Mouse (Mus musculus) thymus, postnatal 10 days (tissue): ENCODE measurements around the gene Gm19935.

ENCODE experiments used
- DNase-seq, 2 experiments: peaks; one replicate each; pipeline ENCODE4 v3.0.0; 2021; ENCODE audit warnings: low spot score in 2 of 2

The Gm19935 gene

GRCm38 (mm10) chr8:90817293-90817692 lies at the start of gene Gm19935:
Gene Gm19935 (minus strand): TSS chr8:90817393.
- no peak for DNase-seq

GRCm38 (mm10) chr8:90862038-90862437 lies 44.8 kb upstream of the Gm19935 start:
- DNase-seq = no peak

DNA sequence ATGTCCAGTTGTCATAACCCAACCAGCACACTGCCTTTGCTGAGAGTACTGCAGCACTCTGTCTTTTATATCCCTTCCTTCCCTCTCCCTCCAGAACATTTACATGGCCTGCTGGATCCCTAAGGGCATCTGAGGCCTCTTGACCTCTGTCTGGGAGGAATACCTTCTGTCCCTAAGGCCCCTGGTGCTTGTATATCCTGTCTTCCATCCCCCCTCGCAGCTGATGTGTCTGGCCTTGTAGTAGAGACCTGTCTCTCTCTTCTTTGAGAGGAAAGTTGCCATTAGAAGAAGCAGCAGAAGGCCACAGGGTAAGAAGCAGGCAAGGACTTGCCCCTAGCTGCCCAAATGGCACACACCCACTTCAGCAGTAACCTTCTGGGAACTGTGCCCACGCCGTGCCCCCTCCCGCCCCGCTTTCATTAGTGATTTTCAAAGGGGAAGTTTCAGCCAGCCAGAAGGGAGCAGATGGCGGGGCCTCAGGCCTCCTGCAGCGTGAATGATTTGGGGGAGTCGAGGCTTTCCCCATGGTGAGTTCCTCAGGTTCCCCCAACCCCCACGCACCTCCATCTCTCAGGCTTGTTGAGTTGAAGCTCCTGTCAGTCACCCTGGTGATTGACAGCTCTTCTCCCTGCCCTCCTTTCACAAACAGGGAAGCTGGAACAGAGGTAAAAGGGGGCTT lies 44.2 kb upstream of the Gm19935 start:
- DNase-seq = no peak

DNA sequence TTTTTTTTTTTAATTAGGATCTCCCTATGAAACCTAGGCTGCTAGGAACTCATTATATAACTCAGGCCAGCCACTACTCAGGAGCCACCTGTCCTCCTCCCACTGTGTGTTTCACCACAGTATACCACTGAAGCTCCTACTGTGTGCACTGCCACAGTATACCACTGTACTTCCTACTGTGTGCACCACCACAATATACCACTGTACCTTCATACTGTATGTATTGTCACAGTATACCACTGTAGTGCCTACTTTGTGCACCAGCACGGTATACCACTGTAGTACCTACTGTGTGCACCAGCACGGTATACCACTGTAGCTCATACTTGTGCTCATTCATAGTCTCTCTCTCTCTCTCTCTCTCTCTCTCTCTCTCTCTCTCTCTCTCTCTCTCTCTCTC lies 40.9 kb upstream of the Gm19935 start:
- no peak for DNase-seq

GRCm38 (mm10) chr8:90856952-90857351 lies 39.8 kb upstream of the Gm19935 start:
- no peak for DNase-seq

GRCm38 (mm10) chr8:90856171-90856570 lies 39.0 kb upstream of the Gm19935 start:
- no peak for DNase-seq

- DNase-seq = no peak
Observed at GRCm38 (mm10) chr8:90854671-90855161, 37.5 kb upstream of the Gm19935 start.

DNA sequence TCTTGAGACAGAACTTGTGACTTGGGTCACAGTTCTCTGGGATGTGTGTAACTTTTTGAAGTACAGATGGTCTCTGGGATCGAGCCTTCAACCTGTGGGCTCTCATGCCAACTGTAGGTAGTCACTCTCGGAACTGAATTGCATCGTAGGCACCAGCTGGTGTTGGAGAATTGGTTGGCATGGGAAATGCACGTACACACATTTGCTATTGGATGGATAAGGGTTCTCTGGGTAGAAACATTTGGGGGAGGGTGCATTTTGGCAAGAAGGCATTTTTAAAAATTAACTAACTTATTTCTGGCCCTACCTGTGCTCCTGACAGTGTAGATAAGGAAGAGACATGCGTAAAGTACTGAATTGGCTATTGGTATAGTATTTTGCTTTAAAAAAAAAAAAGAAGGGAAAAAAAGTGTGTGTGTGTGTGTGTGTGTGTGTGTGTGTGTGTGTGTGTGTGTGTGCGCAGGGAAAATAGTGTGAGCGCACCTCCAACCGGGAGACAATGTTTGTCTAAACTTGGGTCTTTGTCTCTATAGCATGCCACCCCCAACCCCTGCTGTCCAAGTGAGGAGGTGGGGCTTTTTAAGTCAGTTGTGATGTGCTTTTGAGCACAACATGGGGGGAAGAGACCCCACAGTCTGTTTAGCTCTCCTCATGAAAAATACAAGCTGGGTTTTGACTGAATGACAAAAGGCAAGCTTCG lies 36.9 kb upstream of the Gm19935 start:
- DNase-seq = no peak

- DNase-seq = no peak
Observed at GRCm38 (mm10) chr8:90851544-90851943, 34.4 kb upstream of the Gm19935 start.

DNA sequence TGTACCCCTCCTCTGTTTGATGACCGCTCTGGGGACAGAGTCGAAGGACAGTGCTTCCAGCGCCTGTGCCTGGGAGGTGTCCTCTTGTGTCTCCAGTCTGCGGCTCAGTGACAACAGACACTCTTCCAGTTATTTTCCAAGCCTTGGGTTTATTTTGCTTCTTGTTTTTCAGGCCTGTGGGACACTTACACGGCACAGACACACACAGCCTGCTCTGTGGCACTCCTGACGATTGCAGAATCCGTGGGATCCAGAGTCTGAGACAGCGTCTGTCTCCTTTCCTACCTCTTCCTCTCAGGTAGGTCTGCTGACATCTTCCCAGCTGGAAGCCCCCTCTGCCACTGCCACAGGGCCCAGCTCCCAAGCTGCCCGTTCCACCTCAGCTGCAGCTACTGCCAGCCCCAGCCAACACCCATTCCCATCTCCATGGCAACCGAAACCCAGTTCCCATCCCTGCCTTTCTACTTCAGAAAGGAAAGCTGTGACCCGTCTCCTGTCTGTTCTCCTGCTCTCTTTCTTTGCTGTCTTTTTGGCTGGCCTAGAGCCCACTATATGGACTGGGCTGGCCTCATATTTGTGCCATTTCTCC lies 32.4 kb upstream of the Gm19935 start:
- no peak for DNase-seq

- no peak for DNase-seq
Observed at GRCm38 (mm10) chr8:90847980-90848379, 30.8 kb upstream of the Gm19935 start.

- no peak for DNase-seq
Observed at GRCm38 (mm10) chr8:90844179-90844967, 27.2 kb upstream of the Gm19935 start.

GRCm38 (mm10) chr8:90843127-90843526 lies 25.9 kb upstream of the Gm19935 start:
- DNase-seq = no peak

DNA sequence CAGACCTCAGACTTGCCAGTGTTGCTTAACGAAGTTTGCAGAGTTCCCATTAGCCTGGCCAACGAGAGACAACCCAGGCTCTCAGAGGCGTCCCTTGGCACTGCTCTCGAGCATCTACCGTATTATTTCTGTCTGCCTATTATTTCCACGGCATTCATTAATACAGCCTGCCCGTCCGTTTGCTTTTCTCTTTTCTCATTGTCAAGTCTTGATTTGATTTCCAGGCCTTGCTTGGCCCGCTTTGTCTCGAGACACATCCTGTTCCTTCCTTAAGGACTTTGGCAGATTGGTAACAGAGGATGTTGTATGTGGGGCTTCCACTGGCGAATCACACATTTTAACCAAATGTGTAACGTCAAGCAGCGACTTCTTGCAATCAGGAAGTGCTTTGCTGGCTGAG lies 24.1 kb upstream of the Gm19935 start:
- DNase-seq = no peak

- no peak for DNase-seq
Observed at GRCm38 (mm10) chr8:90839725-90840714, 22.8 kb upstream of the Gm19935 start.

GRCm38 (mm10) chr8:90837440-90837839 lies 20.2 kb upstream of the Gm19935 start:
- DNase-seq = no peak

DNA sequence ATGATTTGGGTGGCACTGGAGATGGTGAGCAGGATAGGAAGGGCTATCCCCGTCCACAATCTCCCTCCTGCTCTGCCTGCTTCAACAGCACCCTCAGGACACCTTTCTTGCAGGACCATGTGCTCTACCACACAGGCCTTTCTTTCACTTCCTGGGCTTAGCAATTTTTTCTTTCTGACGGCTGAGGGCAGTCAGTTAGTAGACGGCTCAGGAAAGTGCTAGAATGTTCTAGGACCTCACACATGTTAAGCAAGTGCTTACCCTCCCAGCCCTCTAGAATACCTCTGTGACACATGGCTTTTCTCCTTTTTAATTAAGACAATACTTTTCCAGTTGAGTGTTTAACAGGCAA lies 17.1 kb upstream of the Gm19935 start:
- no peak for DNase-seq

DNA sequence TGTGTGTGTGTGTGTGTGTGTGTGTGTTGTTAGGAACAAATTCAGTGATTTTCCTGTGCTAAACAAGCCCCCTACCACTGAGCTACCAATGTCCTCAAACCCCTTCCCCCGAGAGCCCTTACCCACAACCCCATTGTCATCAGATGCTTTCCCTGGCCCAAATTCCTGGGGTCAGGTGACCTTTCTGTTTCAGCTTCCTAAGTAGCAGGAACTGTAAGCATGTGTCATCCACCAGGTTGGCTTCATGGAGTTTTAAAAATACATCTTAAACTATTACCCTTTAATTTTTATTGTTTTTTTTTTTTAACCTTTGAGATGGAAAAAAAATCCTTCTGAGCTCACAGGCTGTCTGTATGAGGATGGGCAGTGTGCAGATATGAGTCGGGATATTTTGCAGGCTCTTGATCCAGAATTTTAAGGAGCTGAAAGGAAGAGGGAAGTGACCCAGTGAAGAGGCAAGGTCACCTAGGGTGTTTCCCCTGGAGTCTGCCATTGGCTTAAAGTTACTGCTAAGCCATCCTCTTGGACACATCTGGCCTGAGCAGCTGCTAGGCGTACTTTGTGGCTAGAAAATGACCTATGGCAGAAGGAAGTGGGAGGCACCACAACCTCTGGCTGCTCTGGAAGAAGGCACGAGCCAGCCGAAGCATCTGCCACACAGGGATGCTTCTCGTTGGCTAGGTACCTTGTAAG lies 16.6 kb upstream of the Gm19935 start:
- no peak for DNase-seq

GRCm38 (mm10) chr8:90832576-90833289 lies 15.5 kb upstream of the Gm19935 start:
- DNase-seq = no peak

GRCm38 (mm10) chr8:90830980-90831379 lies 13.8 kb upstream of the Gm19935 start:
- DNase-seq = no peak
